8 mouse cellular contexts compared by ENCODE assay signal in genomic region chr17:67996097-67996768, GRCm38 (mm10). TPM values are rescaled to one million over a fixed set of nuclear protein-coding genes. Genes with fewer than 3 reads are reported as not detected.
A peak's percentile ranks its signal among the peaks of the same experiment; 100 is the strongest.
DNase-seq lines count a peak whose midpoint lies in the region; ATAC-seq and TF ChIP-seq lines count a peak whose summit lies in the region.
"Had no signal": no experiment of that assay in that cellular context is flagged by ENCODE, and none has a peak within 500 bp of the region (broad histone marks: within the 10 kb centered on the region; RNA-seq: fewer than 3 reads in every experiment).

No protein-coding gene starts in this region.

- no peak for TF ChIP-seq POLR2A in limb, embryonic 14.5 days (IDR thresholded peaks at IDR 0.05; ENCODE audit: borderline replicate concordance, extremely low read depth, insufficient read depth, insufficient read length)

- no peak for DNase-seq in ES-E14 (ENCODE audit: low read depth, low spot score)
- DNase-seq in heart, embryonic 10.5 days (ENCODE audit: low spot score) = peak; percentile 77
- DNase-seq in limb, embryonic 14.5 days (ENCODE audit: low spot score) = peak; percentile 55
- no peak for DNase-seq in spleen, adult 12 weeks (ENCODE audit: low spot score)
- no peak for DNase-seq in layer of hippocampus, postnatal 14 days (ENCODE audit: low spot score in 2 of 2)

- TF ChIP-seq CTCF in C2C12 (IDR thresholded peaks at IDR 0.05; ENCODE audit: control insufficient read depth, insufficient read depth, insufficient read length) = no peak

- H3ac ChIP-seq in C2C12 (ENCODE audit: control insufficient read depth, insufficient read length, low read depth) = no peak overlapping the region

- peak; percentile 79 for ATAC-seq in limb, embryonic 14.5 days (ENCODE audit: low FRiP score, low read depth)
- ATAC-seq in CD4-positive, CD25-positive, alpha-beta regulatory T cell, adult 4 months = no peak

- H3K27me3 ChIP-seq in C2C12 (ENCODE audit: control insufficient read depth, insufficient read depth, insufficient read length) = no peaks in the 10 kb centered on the region
- H3K27me3 ChIP-seq in heart, embryonic 10.5 days (ENCODE audit: insufficient read depth, poor library complexity, severe bottlenecking) = no peaks in the 10 kb centered on the region
- no peaks in the 10 kb centered on the region for H3K27me3 ChIP-seq in limb, embryonic 14.5 days (ENCODE audit: control insufficient read depth, insufficient read depth, low read length)

- H3K27ac ChIP-seq in ES-E14 (ENCODE audit: insufficient read depth, low read depth, low read length, poor library complexity, severe bottlenecking) = no peak overlapping the region
- peak overlapping the region; percentile 74; the same call in 1 of the 2 replicates for H3K27ac ChIP-seq in heart, embryonic 10.5 days
- no peak overlapping the region for H3K27ac ChIP-seq in limb, embryonic 14.5 days (replicated peaks; ENCODE audit: low read depth, low read length)
- H3K27ac ChIP-seq: macrophage had no signal

- H3K79me2 ChIP-seq in C2C12 (ENCODE audit: control insufficient read depth, insufficient read depth) = peaks cover 73% of the 10 kb centered on the region

- 8% methylated on average over 14 of the region's 14 CpGs for WGBS in heart, embryonic 10.5 days
- 9% methylated on average over 14 of the region's 14 CpGs for WGBS in limb, embryonic 14.5 days

- H3K4me3 ChIP-seq in C2C12 (ENCODE audit: insufficient read depth, poor library complexity, severe bottlenecking) (no peak overlapping the region), ES-E14 (ENCODE audit: insufficient read depth in 1 of 2, low read depth in 1 of 2, low read length in 2 of 2, poor library complexity in 1 of 2, severe bottlenecking in 1 of 2) (no peak overlapping the region)
- peak overlapping the region; percentile 33 for H3K4me3 ChIP-seq in heart, embryonic 10.5 days
- H3K4me3 ChIP-seq in limb, embryonic 14.5 days (replicated peaks; ENCODE audit: low read length) = no peak overlapping the region

- no peak overlapping the region for H3K9ac ChIP-seq in ES-E14 (ENCODE audit: insufficient read depth, low read depth, low read length, poor library complexity, severe bottlenecking)
- H3K9ac ChIP-seq in limb, embryonic 14.5 days (ENCODE audit: low read depth, low read length, severe bottlenecking) = no peak overlapping the region

- in situ Hi-C loops in ES-E14 (cut with MboI; ENCODE audit: low sequenced_read_pairs in 2 of 2, unreplicated experiment in 2 of 2) = no loop called here

- H3K36me3 ChIP-seq in C2C12 (ENCODE audit: control insufficient read depth, insufficient read depth) (no peaks in the 10 kb centered on the region), ES-E14 (ENCODE audit: control insufficient read depth, insufficient read depth, low read length, poor library complexity, severe bottlenecking) (no peaks in the 10 kb centered on the region)
- no peaks in the 10 kb centered on the region; the same call in 1 of the 2 replicates for H3K36me3 ChIP-seq in heart, embryonic 10.5 days
- H3K36me3 ChIP-seq in limb, embryonic 14.5 days (ENCODE audit: control insufficient read depth, insufficient read depth, low read length) = peaks cover 9% of the 10 kb centered on the region

- peaks cover 5% of the 10 kb centered on the region for H3K79me3 ChIP-seq in C2C12 (ENCODE audit: low read depth)

- H3K4me1 ChIP-seq in ES-E14 (ENCODE audit: control insufficient read depth in 2 of 2, insufficient read depth in 2 of 2, low read length in 2 of 2, poor library complexity in 1 of 2) = peaks cover 0 to 7% of the 10 kb centered on the region in 2 experiments; a peak in 1 of 4 replicates
- peaks cover 36% of the 10 kb centered on the region for H3K4me1 ChIP-seq in heart, embryonic 10.5 days
- peaks cover 32% of the 10 kb centered on the region for H3K4me1 ChIP-seq in limb, embryonic 14.5 days (ENCODE audit: control insufficient read depth, insufficient read depth, low read length)

- no peak overlapping the region for H3K4me2 ChIP-seq in limb, embryonic 14.5 days (replicated peaks; ENCODE audit: low read depth, low read length, severe bottlenecking)

- H3K9me3 ChIP-seq in ES-E14 (ENCODE audit: control insufficient read depth, insufficient read depth, low read depth, low read length) = no peaks in the 10 kb centered on the region
- H3K9me3 ChIP-seq in heart, embryonic 10.5 days = no peaks in the 10 kb centered on the region
- H3K9me3 ChIP-seq in limb, embryonic 14.5 days (ENCODE audit: control insufficient read depth, low read length) = no peaks in the 10 kb centered on the region

TF ChIP-seq in C2C12, 6 proteins besides CTCF, POLR2A, EP300 and RAD21:
- peak; percentile 90 for TF ChIP-seq MYOD1 (IDR thresholded peaks at IDR 0.05; ENCODE audit: control insufficient read depth, insufficient read length, low read depth)
- peak; percentile 52 for TF ChIP-seq USF1 (IDR thresholded peaks at IDR 0.05; ENCODE audit: low read depth)
- TF ChIP-seq MAX (IDR thresholded peaks at IDR 0.05) = no peak
- no peak for TF ChIP-seq FOSL1 (IDR thresholded peaks at IDR 0.05; ENCODE audit: insufficient read depth, low read length, poor library complexity, severe bottlenecking)

TF ChIP-seq in ES-E14, 5 proteins besides CTCF, POLR2A, EP300 and RAD21:
- TF ChIP-seq HCFC1 (IDR thresholded peaks at IDR 0.05; ENCODE audit: borderline replicate concordance, insufficient read depth, low read length) = no peak
- peak; percentile 98 for TF ChIP-seq ZNF384 (IDR thresholded peaks at IDR 0.05; ENCODE audit: low read depth, low read length)
- TF ChIP-seq ZC3H11A (IDR thresholded peaks at IDR 0.05; ENCODE audit: borderline replicate concordance, low read depth, low read length) = no peak
- no peak for TF ChIP-seq CHD2 (IDR thresholded peaks at IDR 0.05; ENCODE audit: low read depth, low read length)

RNA-seq across cellular contexts. Expression of gene Arhgap28, which starts 7.7 kb away (rescaled TPM):
- 4.3 TPM for polyA plus RNA-seq in C2C12 (2012; fragmentation: generic; extraction: Trizol)
- 7.3 and 13.4 TPM in 2 replicates for total RNA-seq in ES-E14 (2012; rRNA removed)
- 23.0 and 38.1 TPM in 2 replicates for polyA plus RNA-seq in heart, embryonic 10.5 days (2016; fragmentation: Nextera tagmentation; extraction: Ambion mirVana)
- polyA plus RNA-seq in limb, embryonic 14.5 days (2012; rRNA removed) = 42.8 and 46.5 TPM in 2 replicates
- polyA plus RNA-seq in limb, embryonic 14.5 days (2014; fragmentation: Nextera tagmentation; extraction: Ambion mirVana) = 55.2 and 65.4 TPM in 2 replicates
- polyA plus RNA-seq in CD4-positive, CD25-positive, alpha-beta regulatory T cell, adult 4 months (2017; shearing (Covaris generic)) = not detected
- total RNA-seq in layer of hippocampus, postnatal 14 days (2021) = under 1 TPM; 0.45 to 0.99 TPM

Comparison
In these comparisons a context has a peak if more than half of its experiments do, and no peak if none do; other contexts are left out.
1. DNase-seq: peak in heart, embryonic 10.5 days (single experiment) and limb, embryonic 14.5 days (single experiment); none in ES-E14 (single experiment), spleen, adult 12 weeks (single experiment) and layer of hippocampus, postnatal 14 days (0 of 2).